Mouse (Mus musculus): ENCODE measurements around the gene Mtg2. TPM values are rescaled to one million over a fixed set of nuclear protein-coding genes. Genes with fewer than 3 reads are reported as not detected.
A peak's percentile ranks its signal among the peaks of the same experiment; 100 is the strongest.

Gene Mtg2
- 27.0 and 27.9 TPM in 2 replicates for polyA plus RNA-seq (2015; fragmentation: Nextera tagmentation; extraction: Ambion mirVana)

GRCm38 (mm10) chr2:180070481-180071453, at the start of gene Mtg2:
Mtg2 (plus strand) TSS chr2:180070588.
- Histone ChIP-seq H3K9me3 (replicated peaks; ENCODE audit: control insufficient read depth, low read length) (no peaks in the 10 kb centered on the region), H3K36me3 (ENCODE audit: control insufficient read depth, insufficient read depth, low read length) (peaks cover 4% of the 10 kb centered on the region; the same call in 1 of the 2 replicates), H3K4me2 (ENCODE audit: low read depth, low read length) (peak within 1 kb of the TSS; percentile 95), H3K4me1 (ENCODE audit: control insufficient read depth, insufficient read depth, low read length) (peaks cover 11% of the 10 kb centered on the region), H3K4me3 (replicated peaks; ENCODE audit: low read length) (peak within 1 kb of the TSS; percentile 70), H3K27me3 (ENCODE audit: control insufficient read depth, insufficient read depth, low read length) (no peaks in the 10 kb centered on the region), H3K27ac (ENCODE audit: low read length) (peak within 1 kb of the TSS; percentile 74), H3K9ac (ENCODE audit: low read length) (peak within 1 kb of the TSS; percentile 83)
- WGBS: 5% methylated on average over 58 of the region's 58 CpGs
- peak; percentile 97 for ATAC-seq (ENCODE audit: insufficient read depth, low FRiP score)

GRCm38 (mm10) chr2:180020919-180021318, 49.5 kb upstream of the Mtg2 start:
- peaks cover 20% of the 10 kb centered on the region for H3K4me1 ChIP-seq (ENCODE audit: control insufficient read depth, insufficient read depth, low read length)
- peaks cover 8% of the 10 kb centered on the region for H3K27me3 ChIP-seq (ENCODE audit: control insufficient read depth, insufficient read depth, low read length)
- H3K36me3 ChIP-seq (ENCODE audit: control insufficient read depth, insufficient read depth, low read length): no peaks in the 10 kb centered on the region
- no peak overlapping the region for H3K4me3 ChIP-seq (replicated peaks; ENCODE audit: low read length)
- no peak overlapping the region for H3K27ac ChIP-seq (ENCODE audit: low read length)
- no peak overlapping the region for H3K4me2 ChIP-seq (ENCODE audit: low read depth, low read length)
- H3K9me3 ChIP-seq (replicated peaks; ENCODE audit: control insufficient read depth, low read length): no peaks in the 10 kb centered on the region
- no peak overlapping the region for H3K9ac ChIP-seq (ENCODE audit: low read length)
- ATAC-seq (ENCODE audit: insufficient read depth, low FRiP score): no peak
- 73% methylated on average over 8 of the region's 8 CpGs for WGBS

GRCm38 (mm10) chr2:180022751-180023150, 47.6 kb upstream of the Mtg2 start:
- H3K27me3 ChIP-seq (ENCODE audit: control insufficient read depth, insufficient read depth, low read length): peaks cover 8% of the 10 kb centered on the region
- no peak overlapping the region for H3K27ac ChIP-seq (ENCODE audit: low read length)
- H3K4me2 ChIP-seq (ENCODE audit: low read depth, low read length): no peak overlapping the region
- ATAC-seq (ENCODE audit: insufficient read depth, low FRiP score): no peak
- no peak overlapping the region for H3K9ac ChIP-seq (ENCODE audit: low read length)
- H3K9me3 ChIP-seq (replicated peaks; ENCODE audit: control insufficient read depth, low read length): no peaks in the 10 kb centered on the region
- H3K4me1 ChIP-seq (ENCODE audit: control insufficient read depth, insufficient read depth, low read length): peaks cover 24% of the 10 kb centered on the region
- no peaks in the 10 kb centered on the region for H3K36me3 ChIP-seq (ENCODE audit: control insufficient read depth, insufficient read depth, low read length)
- H3K4me3 ChIP-seq (replicated peaks; ENCODE audit: low read length): no peak overlapping the region
- WGBS: 62% methylated on average over 6 of the region's 6 CpGs

DNA sequence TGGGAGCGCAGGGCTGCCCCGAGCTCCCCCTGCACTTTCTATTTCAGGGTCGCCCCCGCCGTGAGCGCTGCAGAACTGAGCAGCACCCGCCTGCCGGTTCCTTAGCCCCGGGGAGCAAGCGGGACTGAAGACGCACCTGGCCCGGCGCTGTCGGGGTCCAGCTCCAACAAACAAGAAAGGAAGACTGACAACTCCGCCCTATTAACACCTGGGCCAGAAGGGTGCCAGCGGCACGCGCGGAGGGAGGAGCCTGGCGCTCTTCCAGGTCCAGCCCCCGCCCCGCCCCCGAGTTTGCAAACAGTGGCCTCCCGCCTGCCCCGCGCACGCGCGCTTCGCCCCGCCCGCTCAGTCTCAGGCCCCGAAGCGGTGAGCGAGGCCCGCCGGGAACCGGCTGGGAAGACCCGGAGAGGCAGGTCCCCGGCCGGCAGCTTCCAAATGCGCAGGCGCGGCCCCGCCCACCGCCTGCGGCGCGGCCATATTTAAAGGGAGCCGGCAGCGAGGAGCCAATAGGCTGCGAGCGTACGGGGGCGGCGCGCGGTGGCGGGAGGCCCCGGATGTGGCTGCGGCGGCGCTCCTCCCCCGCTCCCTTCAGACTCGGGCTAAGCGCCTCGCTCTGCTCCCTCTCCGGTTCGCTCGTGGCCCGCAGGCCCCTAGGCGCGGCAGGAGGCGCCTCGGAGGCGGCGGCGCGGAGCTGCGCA, 45.8 kb upstream of the Mtg2 start, which contains the start of gene Lsm14b:
TSS of gene Lsm14b (plus strand) at position 587 of the 698 bp plus-strand sequence.
- Histone ChIP-seq H3K4me2 (ENCODE audit: low read depth, low read length) (peak within 1 kb of the TSS; percentile 92), H3K4me1 (ENCODE audit: control insufficient read depth, insufficient read depth, low read length) (peaks cover 24% of the 10 kb centered on the region), H3K36me3 (ENCODE audit: control insufficient read depth, insufficient read depth, low read length) (no peaks in the 10 kb centered on the region), H3K27ac (ENCODE audit: low read length) (peak within 1 kb of the TSS; percentile 90), H3K9ac (ENCODE audit: low read length) (peak within 1 kb of the TSS; percentile 93), H3K9me3 (replicated peaks; ENCODE audit: control insufficient read depth, low read length) (no peaks in the 10 kb centered on the region), H3K4me3 (replicated peaks; ENCODE audit: low read length) (peak within 1 kb of the TSS; percentile 92), H3K27me3 (ENCODE audit: control insufficient read depth, insufficient read depth, low read length) (peaks cover 8% of the 10 kb centered on the region)
- ATAC-seq (ENCODE audit: insufficient read depth, low FRiP score): peak; percentile 95
- whole genome bisulfite sequencing: under 1% methylated on average over 73 of the region's 80 CpGs

GRCm38 (mm10) chr2:180025135-180025860, 45.1 kb upstream of the Mtg2 start:
- H3K4me3 ChIP-seq (replicated peaks; ENCODE audit: low read length): peak overlapping the region; percentile 92
- peaks cover 8% of the 10 kb centered on the region for H3K27me3 ChIP-seq (ENCODE audit: control insufficient read depth, insufficient read depth, low read length)
- ATAC-seq (ENCODE audit: insufficient read depth, low FRiP score): peak; percentile 3; the same call in 1 of the 2 replicates
- H3K27ac ChIP-seq (ENCODE audit: low read length): peak overlapping the region; percentile 90
- WGBS: under 1% methylated on average over 84 of the region's 84 CpGs
- peak overlapping the region; percentile 92 for H3K4me2 ChIP-seq (ENCODE audit: low read depth, low read length)
- H3K9me3 ChIP-seq (replicated peaks; ENCODE audit: control insufficient read depth, low read length): no peaks in the 10 kb centered on the region
- H3K36me3 ChIP-seq (ENCODE audit: control insufficient read depth, insufficient read depth, low read length): no peaks in the 10 kb centered on the region
- H3K9ac ChIP-seq (ENCODE audit: low read length): peak overlapping the region; percentile 93
- peaks cover 24% of the 10 kb centered on the region for H3K4me1 ChIP-seq (ENCODE audit: control insufficient read depth, insufficient read depth, low read length)

- peaks cover 7% of the 10 kb centered on the region for H3K27me3 ChIP-seq (ENCODE audit: control insufficient read depth, insufficient read depth, low read length)
- no peaks in the 10 kb centered on the region for H3K9me3 ChIP-seq (replicated peaks; ENCODE audit: control insufficient read depth, low read length)
- H3K36me3 ChIP-seq (ENCODE audit: control insufficient read depth, insufficient read depth, low read length): no peaks in the 10 kb centered on the region
- H3K4me3 ChIP-seq (replicated peaks; ENCODE audit: low read length): peak overlapping the region; percentile 92
- no peak for ATAC-seq (ENCODE audit: insufficient read depth, low FRiP score)
- H3K9ac ChIP-seq (ENCODE audit: low read length): peak overlapping the region; percentile 93
- peaks cover 24% of the 10 kb centered on the region for H3K4me1 ChIP-seq (ENCODE audit: control insufficient read depth, insufficient read depth, low read length)
- H3K27ac ChIP-seq (ENCODE audit: low read length): 0 out of 2 replicates have a peak overlapping the region, but pooled peaks have one; percentile 90
- WGBS: 5% methylated on average over 6 of the region's 6 CpGs
- H3K4me2 ChIP-seq (ENCODE audit: low read depth, low read length): peak overlapping the region; percentile 92
Measured at GRCm38 (mm10) chr2:180025861-180026200, 44.6 kb upstream of the Mtg2 start.

GRCm38 (mm10) chr2:180027768-180028167, 42.6 kb upstream of the Mtg2 start:
- ATAC-seq (ENCODE audit: insufficient read depth, low FRiP score): no peak
- Histone ChIP-seq H3K4me1 (ENCODE audit: control insufficient read depth, insufficient read depth, low read length) (peaks cover 24% of the 10 kb centered on the region), H3K4me2 (ENCODE audit: low read depth, low read length) (0 out of 2 replicates have a peak overlapping the region, but pooled peaks have one; percentile 92), H3K4me3 (replicated peaks; ENCODE audit: low read length) (no peak overlapping the region), H3K9ac (ENCODE audit: low read length) (no peak overlapping the region), H3K9me3 (replicated peaks; ENCODE audit: control insufficient read depth, low read length) (no peaks in the 10 kb centered on the region), H3K27ac (ENCODE audit: low read length) (no peak overlapping the region), H3K36me3 (ENCODE audit: control insufficient read depth, insufficient read depth, low read length) (peaks cover 11% of the 10 kb centered on the region; the same call in 1 of the 2 replicates), H3K27me3 (ENCODE audit: control insufficient read depth, insufficient read depth, low read length) (peaks cover under 1% of the 10 kb centered on the region; the same call in 1 of the 2 replicates)
- 70% methylated on average over 9 of the region's 9 CpGs for WGBS

GRCm38 (mm10) chr2:180031270-180031669, 39.1 kb upstream of the Mtg2 start:
- Histone ChIP-seq H3K27ac (ENCODE audit: low read length) (no peak overlapping the region), H3K4me2 (ENCODE audit: low read depth, low read length) (no peak overlapping the region), H3K36me3 (ENCODE audit: control insufficient read depth, insufficient read depth, low read length) (peaks cover 16% of the 10 kb centered on the region), H3K9me3 (replicated peaks; ENCODE audit: control insufficient read depth, low read length) (no peaks in the 10 kb centered on the region), H3K9ac (ENCODE audit: low read length) (no peak overlapping the region), H3K4me1 (ENCODE audit: control insufficient read depth, insufficient read depth, low read length) (peaks cover 14% of the 10 kb centered on the region), H3K27me3 (ENCODE audit: control insufficient read depth, insufficient read depth, low read length) (no peaks in the 10 kb centered on the region), H3K4me3 (replicated peaks; ENCODE audit: low read length) (no peak overlapping the region)
- no peak for ATAC-seq (ENCODE audit: insufficient read depth, low FRiP score)
- 87% methylated on average over 6 of the region's 6 CpGs for WGBS
